In genomic region chr17:30657530-30658151, GRCm38 (mm10) we compare ENCODE assay signal across 8 mouse cellular contexts. TPM values are rescaled to one million over a fixed set of nuclear protein-coding genes. Genes with fewer than 3 reads are reported as not detected.
DNase-seq lines count a peak whose midpoint lies in the region; ATAC-seq lines count a peak whose summit lies in the region.

No protein-coding gene starts in this region.

- intact Hi-C loops in heart, postnatal 14 days (cut with DNase I) = no loop called here

- H3K27me3 ChIP-seq in heart, embryonic 13.5 days (replicated peaks) = no peaks in the 10 kb centered on the region
- no peaks in the 10 kb centered on the region for H3K27me3 ChIP-seq in hindbrain, embryonic 13.5 days

- WGBS in heart, embryonic 13.5 days = 58% methylated on average over 8 of the region's 8 CpGs
- 52% methylated on average over 8 of the region's 8 CpGs for WGBS in hindbrain, embryonic 13.5 days

- no peak for DNase-seq in heart, postnatal 14 days
- peak; percentile 12 for DNase-seq in lung, postnatal 36 days
- no peak for DNase-seq in right cerebral cortex, postnatal 10 days (ENCODE audit: low spot score in 2 of 2)
- no peak for DNase-seq in left cerebral cortex, adult 11 months (ENCODE audit: low spot score)
- no peak for DNase-seq in gastrocnemius, adult 8-10 months (ENCODE audit: low spot score in 2 of 2)

- peaks cover 3% of the 10 kb centered on the region; the same call in 1 of the 2 replicates for H3K9me3 ChIP-seq in heart, embryonic 13.5 days
- no peaks in the 10 kb centered on the region for H3K9me3 ChIP-seq in hindbrain, embryonic 13.5 days

- peak overlapping the region; percentile 69 for H3K4me2 ChIP-seq in heart, embryonic 13.5 days
- H3K4me2 ChIP-seq in hindbrain, embryonic 13.5 days = peak overlapping the region; percentile 51

- peak overlapping the region; percentile 78 for H3K9ac ChIP-seq in heart, embryonic 13.5 days
- H3K9ac ChIP-seq in hindbrain, embryonic 13.5 days = peak overlapping the region; percentile 69

- H3K4me1 ChIP-seq in heart, embryonic 13.5 days = no peaks in the 10 kb centered on the region
- no peaks in the 10 kb centered on the region for H3K4me1 ChIP-seq in brown adipose tissue, adult 24 weeks (ENCODE audit: control insufficient read depth, insufficient read depth, insufficient read length, low read length)
- H3K4me1 ChIP-seq in hindbrain, embryonic 13.5 days (replicated peaks) = peaks cover 8% of the 10 kb centered on the region

- ATAC-seq in heart, embryonic 13.5 days (ENCODE audit: extremely low read depth, insufficient number of reproducible peaks, low FRiP score, low TSS enrichment) = no peak
- ATAC-seq in hindbrain, embryonic 13.5 days (ENCODE audit: low FRiP score) = 0 out of 2 replicates have a peak, but pooled peaks have one; percentile 13

- no peaks in the 10 kb centered on the region for H3K36me3 ChIP-seq in heart, embryonic 13.5 days
- no peaks in the 10 kb centered on the region for H3K36me3 ChIP-seq in hindbrain, embryonic 13.5 days

- H3K27ac ChIP-seq in heart, embryonic 13.5 days (replicated peaks) = peak overlapping the region; percentile 61
- no peak overlapping the region for H3K27ac ChIP-seq in brown adipose tissue, adult 24 weeks (replicated peaks; ENCODE audit: low read depth, low read length)
- 0 out of 2 replicates have a peak overlapping the region, but pooled peaks have one; percentile 25 for H3K27ac ChIP-seq in hindbrain, embryonic 13.5 days

- H3K4me3 ChIP-seq in heart, embryonic 13.5 days = peak overlapping the region; percentile 56
- peak overlapping the region; percentile 63 for H3K4me3 ChIP-seq in brown adipose tissue, adult 24 weeks (ENCODE audit: insufficient read depth, low read depth, low read length)
- peak overlapping the region; percentile 36 for H3K4me3 ChIP-seq in hindbrain, embryonic 13.5 days

RNA-seq across cellular contexts. Expression of gene Glo1, which starts 31.0 kb away (rescaled TPM):
- 194 and 205 TPM in 2 replicates for polyA plus RNA-seq in heart, embryonic 13.5 days (2015; fragmentation: Nextera tagmentation; extraction: Ambion mirVana)
- 100 to 1,000 TPM; 139 to 140 TPM for total RNA-seq in heart, postnatal 14 days (2021)
- 106 and 112 TPM in 2 replicates for polyA plus RNA-seq in brown adipose tissue, adult 24 weeks (2012; ENCODE audit: insufficient read depth, insufficient read length, missing spikeins)
- 153 and 172 TPM in 2 replicates for polyA plus RNA-seq in hindbrain, embryonic 13.5 days (2015; fragmentation: Nextera tagmentation; extraction: Ambion mirVana)
- total RNA-seq in gastrocnemius, adult 8-10 months (2022) = 100 to 1,000 TPM; 174 to 196 (median 184) TPM

RNA-seq across cellular contexts. Expression of gene Dnah8, which starts 33.5 kb away (rescaled TPM):
- polyA plus RNA-seq in heart, embryonic 13.5 days (2015; fragmentation: Nextera tagmentation; extraction: Ambion mirVana) = 1.4 and 2.1 TPM in 2 replicates
- total RNA-seq in heart, postnatal 14 days (2021) = 1 to 10 TPM; 1.5 to 1.6 TPM
- not detected in 2 replicates for polyA plus RNA-seq in brown adipose tissue, adult 24 weeks (2012; ENCODE audit: insufficient read depth, insufficient read length, missing spikeins)
- polyA plus RNA-seq in hindbrain, embryonic 13.5 days (2015; fragmentation: Nextera tagmentation; extraction: Ambion mirVana) = 1.3 and 1.9 TPM in 2 replicates
- total RNA-seq in gastrocnemius, adult 8-10 months (2022) = under 1 TPM in 2 of 4 experiments, not detected in 2; 0.18 to 0.24 TPM
